Mouse (Mus musculus) heart, embryonic 11.5 days (tissue): ENCODE data around the gene Hacl1. TPM values are rescaled to one million over a fixed set of nuclear protein-coding genes. Genes with fewer than 3 reads are reported as not detected.

Experiments
- ATAC-seq: fragments of 200-750 bp; cut with Nextera tagmentation; replicated peaks from 2 replicates; pipeline ENCODE4 v1.8.0; 2017; ENCODE audit warnings: moderate library complexity; ENCODE audit not compliant: insufficient number of reproducible peaks, low FRiP score, low TSS enrichment
- H3K27ac ChIP-seq: fragments of 300-500 bp; sonication (generic); 2 replicates; pipeline ENCODE4 v1.5.1; 2014; ENCODE audit warnings: mild to moderate bottlenecking, low read depth, low read length
- H3K27me3 ChIP-seq: fragments of 300-500 bp; sonication (generic); 2 replicates; pipeline ENCODE4 v1.6.1; 2014; ENCODE audit warnings: mild to moderate bottlenecking, low read length, mixed read lengths; ENCODE audit not compliant: control insufficient read depth, insufficient read depth
- H3K36me3 ChIP-seq: fragments of 300-500 bp; sonication (generic); 2 replicates; pipeline ENCODE4 v1.6.1; 2014; ENCODE audit warnings: mild to moderate bottlenecking, low read length, moderate library complexity, mixed read lengths; ENCODE audit not compliant: control insufficient read depth, insufficient read depth
- H3K4me1 ChIP-seq: fragments of 300-500 bp; sonication (generic); 2 replicates; pipeline ENCODE4 v1.6.1; 2014; ENCODE audit warnings: low read length; ENCODE audit not compliant: control insufficient read depth, insufficient read depth
- H3K4me2 ChIP-seq: fragments of 300-500 bp; sonication (generic); 2 replicates; pipeline ENCODE4 v1.6.1; 2014; ENCODE audit warnings: mild to moderate bottlenecking, moderate library complexity
- H3K4me3 ChIP-seq: fragments of 300-500 bp; sonication (generic); 2 replicates; pipeline ENCODE4 v1.5.1; 2014; ENCODE audit warnings: low read depth, low read length
- H3K9ac ChIP-seq: fragments of 300-500 bp; sonication (generic); 2 replicates; pipeline ENCODE4 v1.6.1; 2014; ENCODE audit warnings: mild to moderate bottlenecking, low read depth, low read length, moderate library complexity
- H3K9me3 ChIP-seq: fragments of 300-500 bp; sonication (generic); replicated peaks from 2 replicates; pipeline ENCODE4 v1.6.1; 2016; ENCODE audit warnings: low read length; ENCODE audit not compliant: control insufficient read depth
- WGBS: fragments of 180-500 bp; shearing (Covaris S2); extraction: QIAGEN DNeasy Blood & Tissue Kit; methylation state at CpG from one replicate; pipeline ENCODE4 v1.1.7; 2014; ENCODE audit not compliant: insufficient replicate concordance; 5-methylcytosine and 5-hydroxymethylcytosine counted together
- polyA plus RNA-seq: library from polyadenylated mRNA; unstranded; fragments of >200 nt; fragmentation: Nextera tagmentation; extraction: Ambion mirVana; gene quantifications from 2 replicates; pipeline ENCODE4 v1.2.1, GENCODE M21; 2014

The Hacl1 gene
- polyA plus RNA-seq, 1 experiment from 2014 or later, result 16.1 TPM

- Histone ChIP-seq H3K4me3 (no peak overlapping the region), H3K27ac (no peak overlapping the region), H3K4me1 (peaks cover 37% of the 10 kb centered on the region), H3K9ac (no peak overlapping the region), H3K9me3 (no peaks in the 10 kb centered on the region), H3K36me3 (no peaks in the 10 kb centered on the region), H3K27me3 (no peaks in the 10 kb centered on the region), H3K4me2 (no peak overlapping the region)
- WGBS, result 56% methylated on average over 7 of the region's 7 CpGs
- ATAC-seq, result no peak
Measured at GRCm38 (mm10) chr14:31569151-31569631, 71.9 kb downstream of the Hacl1 start.

- Histone ChIP-seq H3K27me3 (no peaks in the 10 kb centered on the region), H3K9ac (no peak overlapping the region; the same call in 1 of the 2 replicates), H3K4me2 (peak overlapping the region; percentile 21; the same call in 1 of the 2 replicates), H3K27ac (peak overlapping the region; percentile 76), H3K4me3 (no peak overlapping the region), H3K9me3 (no peaks in the 10 kb centered on the region), H3K4me1 (peaks cover 43% of the 10 kb centered on the region), H3K36me3 (no peaks in the 10 kb centered on the region)
- no peak for ATAC-seq
- 61% methylated on average over 9 of the region's 9 CpGs for WGBS
Measured at GRCm38 (mm10) chr14:31565478-31566212, 75.4 kb downstream of the Hacl1 start.

GRCm38 (mm10) chr14:31564452-31565179 is 76.5 kb downstream of the Hacl1 start:
- no peak overlapping the region for H3K4me3 ChIP-seq
- ATAC-seq, result no peak
- H3K4me1 ChIP-seq, result peaks cover 36% of the 10 kb centered on the region
- no peaks in the 10 kb centered on the region for H3K9me3 ChIP-seq
- no peaks in the 10 kb centered on the region for H3K36me3 ChIP-seq
- no peak overlapping the region; the same call in 1 of the 2 replicates for H3K9ac ChIP-seq
- 9% methylated on average over 6 of the region's 6 CpGs for WGBS
- H3K4me2 ChIP-seq, result no peak overlapping the region
- no peaks in the 10 kb centered on the region for H3K27me3 ChIP-seq
- peak overlapping the region; percentile 76 for H3K27ac ChIP-seq

GRCm38 (mm10) chr14:31560886-31561285 is 80.2 kb downstream of the Hacl1 start:
- Histone ChIP-seq H3K9me3 (no peaks in the 10 kb centered on the region), H3K27ac (peak overlapping the region; percentile 58), H3K4me3 (no peak overlapping the region), H3K4me2 (no peak overlapping the region), H3K36me3 (no peaks in the 10 kb centered on the region), H3K27me3 (peaks cover 4% of the 10 kb centered on the region; the same call in 1 of the 2 replicates), H3K4me1 (peaks cover 35% of the 10 kb centered on the region), H3K9ac (no peak overlapping the region)
- peak; percentile 70 for ATAC-seq
- WGBS, result 6% methylated on average over 5 of the region's 5 CpGs

GRCm38 (mm10) chr14:31559216-31559615 is 81.9 kb downstream of the Hacl1 start:
- H3K4me3 ChIP-seq, result no peak overlapping the region
- H3K9me3 ChIP-seq, result no peaks in the 10 kb centered on the region
- H3K36me3 ChIP-seq, result no peaks in the 10 kb centered on the region
- H3K4me2 ChIP-seq, result no peak overlapping the region
- H3K4me1 ChIP-seq, result peaks cover 24% of the 10 kb centered on the region
- ATAC-seq, result no peak
- 41% methylated on average over 5 of the region's 5 CpGs for WGBS
- H3K9ac ChIP-seq, result no peak overlapping the region
- H3K27ac ChIP-seq, result no peak overlapping the region
- peaks cover 4% of the 10 kb centered on the region; the same call in 1 of the 2 replicates for H3K27me3 ChIP-seq

- WGBS, result 70% methylated on average over 9 of the region's 9 CpGs
- Histone ChIP-seq H3K4me1 (peaks cover 24% of the 10 kb centered on the region), H3K27me3 (peaks cover 4% of the 10 kb centered on the region; the same call in 1 of the 2 replicates), H3K36me3 (no peaks in the 10 kb centered on the region), H3K9ac (no peak overlapping the region), H3K4me2 (no peak overlapping the region), H3K4me3 (no peak overlapping the region), H3K27ac (no peak overlapping the region), H3K9me3 (no peaks in the 10 kb centered on the region)
- no peak for ATAC-seq
Measured at GRCm38 (mm10) chr14:31557784-31558183, 83.3 kb downstream of the Hacl1 start.

GRCm38 (mm10) chr14:31557273-31557672 is 83.8 kb downstream of the Hacl1 start:
- WGBS, result 79% methylated on average over 8 of the region's 8 CpGs
- Histone ChIP-seq H3K27ac (no peak overlapping the region), H3K4me1 (peaks cover 24% of the 10 kb centered on the region), H3K27me3 (peaks cover 4% of the 10 kb centered on the region; the same call in 1 of the 2 replicates), H3K9me3 (no peaks in the 10 kb centered on the region), H3K9ac (no peak overlapping the region), H3K4me3 (no peak overlapping the region), H3K4me2 (no peak overlapping the region), H3K36me3 (no peaks in the 10 kb centered on the region)
- no peak for ATAC-seq

GRCm38 (mm10) chr14:31556526-31557260 is 84.4 kb downstream of the Hacl1 start:
- Histone ChIP-seq H3K36me3 (no peaks in the 10 kb centered on the region), H3K9ac (no peak overlapping the region), H3K9me3 (no peaks in the 10 kb centered on the region), H3K4me2 (no peak overlapping the region), H3K4me1 (peaks cover 24% of the 10 kb centered on the region), H3K4me3 (no peak overlapping the region), H3K27me3 (peaks cover 4% of the 10 kb centered on the region; the same call in 1 of the 2 replicates), H3K27ac (no peak overlapping the region)
- ATAC-seq, result no peak
- WGBS, result 80% methylated on average over 9 of the region's 9 CpGs
